Mouse (Mus musculus) R1 (cell line): ENCODE data around the gene Igsf21.

ENCODE experiments used
- DNase-seq: peaks from one replicate; pipeline ENCODE4 v3.0.0-alpha.2; 2018; ENCODE audit warnings: low read depth, low spot score

The Igsf21 gene

GRCm38 (mm10) chr4:140237305-140237741, 9.3 kb downstream of the Igsf21 start:
- DNase-seq: no peak

- no peak for DNase-seq
Measured at GRCm38 (mm10) chr4:140235361-140236153, 11.0 kb downstream of the Igsf21 start.

GRCm38 (mm10) chr4:140234412-140235205, 12.0 kb downstream of the Igsf21 start:
- no peak for DNase-seq

GRCm38 (mm10) chr4:140227837-140228236, 18.7 kb downstream of the Igsf21 start:
- peak; percentile 56 for DNase-seq

GRCm38 (mm10) chr4:140225204-140225603, 21.4 kb downstream of the Igsf21 start:
- no peak for DNase-seq

- DNase-seq: no peak
Measured at GRCm38 (mm10) chr4:140224451-140224850, 22.1 kb downstream of the Igsf21 start.

GRCm38 (mm10) chr4:140223067-140223466, 23.5 kb downstream of the Igsf21 start:
- no peak for DNase-seq

GRCm38 (mm10) chr4:140220326-140221093, 26.1 kb downstream of the Igsf21 start:
- peak; percentile 60 for DNase-seq

- peak; percentile 88 for DNase-seq
Measured at GRCm38 (mm10) chr4:140218853-140219852, 27.4 kb downstream of the Igsf21 start.

- DNase-seq: no peak
Measured at GRCm38 (mm10) chr4:140218384-140218783, 28.2 kb downstream of the Igsf21 start.

GRCm38 (mm10) chr4:140217934-140218333, 28.6 kb downstream of the Igsf21 start:
- DNase-seq: no peak

- no peak for DNase-seq
Measured at GRCm38 (mm10) chr4:140216096-140216495, 30.5 kb downstream of the Igsf21 start.

- peak; percentile 38 for DNase-seq
Measured at GRCm38 (mm10) chr4:140215205-140215604, 31.4 kb downstream of the Igsf21 start.

- DNase-seq: no peak
Measured at GRCm38 (mm10) chr4:140214406-140214805, 32.2 kb downstream of the Igsf21 start.

GRCm38 (mm10) chr4:140210129-140210890, 36.3 kb downstream of the Igsf21 start:
- no peak for DNase-seq

GRCm38 (mm10) chr4:140205811-140206231, 40.8 kb downstream of the Igsf21 start:
- DNase-seq: no peak

- no peak for DNase-seq
Measured at GRCm38 (mm10) chr4:140204775-140205174, 41.8 kb downstream of the Igsf21 start.

GRCm38 (mm10) chr4:140203696-140204272, 42.8 kb downstream of the Igsf21 start:
- no peak for DNase-seq

- peak; percentile 93 for DNase-seq
Measured at GRCm38 (mm10) chr4:140202196-140202595, 44.4 kb downstream of the Igsf21 start.
